Mouse (Mus musculus): Measurements from ENCODE around the gene Gm13695.
"Not testable (repeated sequence)": the region's sequence is repeated elsewhere in the genome, so short reads cannot be mapped to it uniquely, and the experiment has no call there.

DNA sequence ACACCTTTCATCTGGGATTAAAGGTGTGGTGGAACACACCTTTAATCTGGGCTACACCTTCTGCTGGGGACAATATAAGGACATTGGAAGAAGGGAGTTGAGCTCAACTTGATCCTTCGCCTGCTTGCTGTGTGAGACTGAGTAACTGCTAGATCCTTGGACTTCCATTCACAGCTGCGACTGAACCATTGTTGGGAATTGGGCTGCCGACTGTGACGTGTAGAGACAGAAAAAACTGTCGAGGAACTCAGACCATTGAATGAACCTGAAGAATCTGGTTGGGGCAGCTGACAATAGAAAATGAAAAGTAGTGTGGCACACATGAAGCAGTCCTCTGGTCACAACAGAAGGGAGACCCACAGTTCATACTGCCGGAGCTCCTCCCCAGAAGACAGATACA, 5.9 kb upstream of the Gm13695 start, which contains the start of gene Gm13693:
- not testable (repeated sequence) for TF ChIP-seq CTCF, EP300 (IDR thresholded peaks at IDR 0.05)
